Mouse (Mus musculus) brain, embryonic 14.5 days (tissue): ENCODE measurements at regions not wholly inside any gene's neighbourhood (a gene's known extent, or its start where the extent isn't known, plus 50 kb on each side); places are given as distances from the start of the nearest gene placed in this dataset.

Source experiments
- DNase-seq: peaks from one replicate; pipeline ENCODE4 v3.0.0-alpha.2; 2011; ENCODE audit warnings: low read depth
- CTCF ChIP-seq: fragments of 200-500 bp; IDR thresholded peaks from 2 replicates; pipeline ENCODE4 v1.5.1; 2012; ENCODE audit warnings: inconsistent platforms, mild to moderate bottlenecking, moderate library complexity, borderline replicate concordance; ENCODE audit not compliant: insufficient read depth, insufficient read length; ENCODE audit errors: extremely low read depth
- POLR2A ChIP-seq: fragments of 200-500 bp; IDR thresholded peaks from 2 replicates; pipeline ENCODE4 v1.6.1; 2012; ENCODE audit warnings: mild to moderate bottlenecking, inconsistent platforms, borderline replicate concordance; ENCODE audit not compliant: poor library complexity, insufficient read depth, insufficient read length, severe bottlenecking; ENCODE audit errors: extremely low read depth

- TF ChIP-seq POLR2A (no peak), CTCF (no peak)
- peak; percentile 0 for DNase-seq
Observed at GRCm38 (mm10) chrX:77980676-77981075, 55.8 kb upstream of the 5430402E10Rik start.
